Mouse (Mus musculus) kidney, adult 2 months (tissue): ENCODE measurements at regions not wholly inside any gene's neighbourhood (a gene's known extent, or its start where the extent isn't known, plus 50 kb on each side); places are given as distances from the start of the nearest gene placed in this dataset.

ENCODE experiments used
- CTCF ChIP-seq: fragments of 200-500 bp; conservative IDR thresholded peaks from 2 replicates; pipeline ENCODE4 v1.5.1; 2011; ENCODE audit warnings: low read depth, mild to moderate bottlenecking, control low read depth, low read length, moderate library complexity, mixed read lengths; ENCODE audit not compliant: insufficient read depth, insufficient read length
- POLR2A ChIP-seq: fragments of 200-500 bp; IDR thresholded peaks from one replicate; pipeline ENCODE4 v1.6.1; 2011; ENCODE audit warnings: low read depth, low read length, control low read depth

DNA sequence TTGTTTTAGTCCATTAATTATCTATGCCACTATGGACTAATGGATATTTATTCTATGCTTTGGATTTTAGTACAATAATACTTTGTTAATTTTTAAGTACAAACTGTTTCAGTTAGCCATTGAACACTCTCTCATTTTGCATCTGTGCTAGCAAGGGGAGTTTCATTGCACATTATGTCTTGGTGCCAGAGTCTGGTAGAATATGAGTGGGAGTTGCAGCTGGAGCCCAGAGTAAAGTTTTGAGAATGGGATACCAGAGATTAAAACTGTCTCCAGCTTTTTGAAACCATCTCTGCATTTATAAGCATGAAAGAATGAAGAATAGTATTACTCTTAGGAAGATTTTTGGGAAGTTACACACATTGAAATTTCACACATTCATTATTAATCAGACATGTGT is 137.1 kb upstream of the Shcbp1 start:
- TF ChIP-seq CTCF (no peak), POLR2A (no peak)
